Mouse (Mus musculus): ENCODE data around the gene Ropn1l. TPM values are rescaled to one million over a fixed set of nuclear protein-coding genes. Genes with fewer than 3 reads are reported as not detected.

Gene Ropn1l
- polyA plus RNA-seq, 1 experiment = 0.50 TPM

DNA sequence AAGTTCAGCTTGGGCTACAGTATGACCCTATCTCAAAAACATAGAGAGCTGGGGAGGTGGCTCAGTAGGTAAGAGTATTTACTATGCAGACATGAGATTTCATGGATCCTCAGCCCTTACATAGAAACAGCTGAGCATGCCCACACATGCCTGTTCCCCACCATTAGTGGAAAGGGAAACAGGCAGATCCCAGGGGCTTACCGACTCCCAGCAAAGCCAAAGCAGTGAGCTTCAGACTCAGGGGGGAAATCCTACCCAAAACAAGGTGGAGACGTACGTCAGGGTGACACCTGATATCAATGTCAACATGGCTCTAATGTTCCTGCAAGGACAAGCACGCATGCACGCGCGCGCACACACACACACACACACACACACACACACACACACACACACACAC, 21.7 kb downstream of the Ropn1l start:
- Histone ChIP-seq H3K27ac (ENCODE audit: insufficient read depth, low read length) (no peak overlapping the region), H3K4me1 (ENCODE audit: control insufficient read depth, insufficient read depth, insufficient read length) (no peaks in the 10 kb centered on the region), H3K27me3 (ENCODE audit: control insufficient read depth, insufficient read depth, low read length) (no peaks in the 10 kb centered on the region), H3K4me3 (ENCODE audit: extremely low read depth, insufficient read depth, insufficient read length) (no peak overlapping the region), H3K36me3 (ENCODE audit: control insufficient read depth, insufficient read depth, low read length) (no peaks in the 10 kb centered on the region)
- TF ChIP-seq POLR2A (IDR thresholded peaks at IDR 0.05; ENCODE audit: low read depth, low read length) (no peak), CTCF (IDR thresholded peaks at IDR 0.05; ENCODE audit: extremely low read depth, insufficient read depth, insufficient read length, insufficient replicate concordance) (no peak)
- DNase-seq (ENCODE audit: low read depth in 1 of 2, low spot score in 2 of 2) = no peak
- 94% methylated on average over 8 of the region's 8 CpGs for WGBS

DNA sequence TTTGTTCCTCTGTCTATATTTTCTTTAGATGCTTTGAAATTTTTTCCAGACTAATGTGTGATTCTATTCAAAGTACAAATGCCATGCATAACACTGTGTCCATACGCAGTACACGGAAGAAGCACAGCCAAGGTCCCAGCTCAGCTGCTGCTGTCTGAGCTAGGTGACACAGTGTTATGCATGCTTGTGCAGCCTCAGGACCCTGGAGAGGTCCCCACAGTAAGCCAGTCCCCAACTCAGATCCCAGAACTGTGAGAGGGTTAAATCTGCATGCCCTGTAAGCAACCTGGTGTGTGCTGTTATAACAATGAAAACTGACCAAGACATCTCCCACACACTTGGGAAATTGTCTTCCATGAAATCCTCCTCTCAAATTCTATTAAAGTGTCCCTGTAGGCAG, 23.5 kb downstream of the Ropn1l start:
- Histone ChIP-seq H3K4me3 (ENCODE audit: extremely low read depth, insufficient read depth, insufficient read length) (no peak overlapping the region), H3K4me1 (ENCODE audit: control insufficient read depth, insufficient read depth, insufficient read length) (no peaks in the 10 kb centered on the region), H3K27ac (ENCODE audit: insufficient read depth, low read length) (no peak overlapping the region), H3K27me3 (ENCODE audit: control insufficient read depth, insufficient read depth, low read length) (no peaks in the 10 kb centered on the region), H3K36me3 (ENCODE audit: control insufficient read depth, insufficient read depth, low read length) (no peaks in the 10 kb centered on the region)
- WGBS = 87% methylated on average over 2 of the region's 2 CpGs
- no peak for TF ChIP-seq POLR2A (IDR thresholded peaks at IDR 0.05; ENCODE audit: low read depth, low read length)
- DNase-seq (ENCODE audit: low read depth in 1 of 2, low spot score in 2 of 2) = no peak

DNA sequence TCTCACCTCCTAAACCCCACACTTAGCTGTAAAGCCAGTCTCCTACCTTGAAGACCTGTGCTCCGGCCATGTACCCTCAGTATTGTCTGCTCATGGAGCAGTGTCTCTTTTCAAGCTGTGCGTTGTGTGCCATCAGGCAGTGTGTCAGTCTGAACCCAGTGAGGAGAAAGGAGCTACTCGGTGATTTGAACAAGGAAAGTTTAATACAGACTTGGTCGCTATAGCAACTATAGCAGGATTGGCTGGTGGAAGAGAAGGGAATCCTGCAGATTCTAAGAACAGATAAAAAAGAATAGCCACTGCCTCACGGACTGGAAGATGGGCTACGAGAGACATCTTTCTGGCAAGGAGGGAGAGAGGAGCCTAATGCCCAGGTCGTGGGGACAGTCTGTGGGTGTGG, 24.1 kb downstream of the Ropn1l start:
- Histone ChIP-seq H3K27me3 (ENCODE audit: control insufficient read depth, insufficient read depth, low read length) (no peaks in the 10 kb centered on the region), H3K4me1 (ENCODE audit: control insufficient read depth, insufficient read depth, insufficient read length) (no peaks in the 10 kb centered on the region), H3K4me3 (ENCODE audit: extremely low read depth, insufficient read depth, insufficient read length) (no peak overlapping the region), H3K36me3 (ENCODE audit: control insufficient read depth, insufficient read depth, low read length) (no peaks in the 10 kb centered on the region), H3K27ac (ENCODE audit: insufficient read depth, low read length) (no peak overlapping the region)
- no peak for TF ChIP-seq CTCF (IDR thresholded peaks at IDR 0.05; ENCODE audit: extremely low read depth, insufficient read depth, insufficient read length, insufficient replicate concordance)
- no peak for TF ChIP-seq POLR2A (IDR thresholded peaks at IDR 0.05; ENCODE audit: low read depth, low read length)
- WGBS = 88% methylated on average over 7 of the region's 7 CpGs
- no peak for DNase-seq (ENCODE audit: low read depth in 1 of 2, low spot score in 2 of 2)

DNA sequence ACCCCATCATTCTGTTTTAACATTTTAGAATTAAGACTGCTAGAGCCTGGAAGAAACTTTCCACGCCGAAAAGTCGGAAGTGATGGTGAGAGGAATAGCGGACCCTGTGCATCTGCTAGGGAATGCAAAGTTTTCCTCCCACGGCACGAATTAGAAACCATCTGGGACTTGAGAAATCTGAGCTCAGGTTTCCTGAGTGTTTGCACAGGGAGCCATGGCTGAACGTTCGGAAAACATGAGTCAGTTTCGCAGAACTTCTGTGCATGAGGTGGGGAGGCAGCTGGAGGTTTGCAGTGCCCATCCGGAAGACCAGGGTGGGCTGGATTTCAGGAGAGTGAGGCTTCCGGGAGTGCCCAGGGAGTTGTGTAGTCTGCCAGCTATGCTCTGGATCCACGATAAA, 25.0 kb downstream of the Ropn1l start:
- Histone ChIP-seq H3K4me3 (ENCODE audit: extremely low read depth, insufficient read depth, insufficient read length) (no peak overlapping the region), H3K36me3 (ENCODE audit: control insufficient read depth, insufficient read depth, low read length) (no peaks in the 10 kb centered on the region), H3K27me3 (ENCODE audit: control insufficient read depth, insufficient read depth, low read length) (no peaks in the 10 kb centered on the region), H3K27ac (ENCODE audit: insufficient read depth, low read length) (no peak overlapping the region), H3K4me1 (ENCODE audit: control insufficient read depth, insufficient read depth, insufficient read length) (no peaks in the 10 kb centered on the region)
- WGBS = 93% methylated on average over 12 of the region's 12 CpGs
- no peak for DNase-seq (ENCODE audit: low read depth in 1 of 2, low spot score in 2 of 2)
- TF ChIP-seq POLR2A (IDR thresholded peaks at IDR 0.05; ENCODE audit: low read depth, low read length) (no peak), CTCF (IDR thresholded peaks at IDR 0.05; ENCODE audit: extremely low read depth, insufficient read depth, insufficient read length, insufficient replicate concordance) (no peak)

DNA sequence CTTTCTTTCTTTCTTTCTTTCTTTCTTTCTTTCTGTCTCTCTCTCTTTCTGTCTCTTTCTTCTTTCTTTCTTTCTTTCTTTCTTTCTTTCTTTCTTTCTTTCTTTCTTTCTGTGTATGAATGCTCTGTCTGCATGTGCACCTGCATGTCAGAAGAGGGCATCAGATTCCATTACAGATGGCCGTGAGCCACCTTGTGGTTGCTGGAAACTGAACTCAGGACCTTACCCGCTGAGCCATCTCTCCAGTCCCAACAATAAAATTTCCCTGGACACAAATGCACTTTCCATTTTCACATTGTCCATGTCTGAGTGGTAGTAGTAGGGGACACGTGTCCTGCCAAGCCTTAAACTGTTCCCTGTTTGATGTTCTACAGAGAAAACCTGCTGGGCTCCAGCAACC, 26.1 kb downstream of the Ropn1l start:
- no peak for TF ChIP-seq POLR2A (IDR thresholded peaks at IDR 0.05; ENCODE audit: low read depth, low read length)
- TF ChIP-seq CTCF (IDR thresholded peaks at IDR 0.05; ENCODE audit: extremely low read depth, insufficient read depth, insufficient read length, insufficient replicate concordance) = no peak
- Histone ChIP-seq H3K4me3 (ENCODE audit: extremely low read depth, insufficient read depth, insufficient read length) (no peak overlapping the region), H3K4me1 (ENCODE audit: control insufficient read depth, insufficient read depth, insufficient read length) (no peaks in the 10 kb centered on the region), H3K27me3 (ENCODE audit: control insufficient read depth, insufficient read depth, low read length) (no peaks in the 10 kb centered on the region), H3K36me3 (ENCODE audit: control insufficient read depth, insufficient read depth, low read length) (no peaks in the 10 kb centered on the region), H3K27ac (ENCODE audit: insufficient read depth, low read length) (no peak overlapping the region)
- WGBS = 72% methylated on average over 3 of the region's 3 CpGs
- DNase-seq (ENCODE audit: low read depth in 1 of 2, low spot score in 2 of 2) = no peak

DNA sequence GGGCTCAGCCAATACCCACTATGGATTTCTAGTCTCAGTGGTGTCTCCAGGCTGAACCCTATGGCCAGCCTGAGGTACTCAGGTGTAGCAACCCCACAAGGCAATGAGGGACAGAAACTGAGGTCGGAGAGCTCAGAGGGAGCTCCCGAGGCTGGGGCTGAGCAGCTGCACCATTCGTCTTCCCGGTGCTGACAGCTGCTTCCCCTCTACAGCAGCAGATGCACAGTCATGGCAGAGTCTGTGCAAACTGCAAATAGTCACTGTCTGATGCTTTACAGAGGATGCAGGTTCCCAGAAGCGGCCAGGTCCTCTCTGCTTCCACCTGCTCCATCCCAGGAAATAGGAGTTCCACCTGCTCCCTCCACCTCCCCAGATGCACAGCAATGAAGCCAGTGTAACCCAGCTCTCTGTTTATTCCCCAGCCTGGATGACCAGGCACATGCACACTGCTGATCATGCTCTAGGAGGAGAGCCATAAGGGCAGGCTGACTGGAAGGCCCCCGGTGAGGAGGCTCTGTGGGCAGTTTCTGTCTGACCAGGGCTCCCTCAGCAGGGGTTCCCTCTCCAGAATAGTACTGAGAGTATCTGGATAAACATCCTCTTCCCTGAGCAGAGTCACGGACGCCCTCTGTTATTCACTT, 27.4 kb downstream of the Ropn1l start:
- Histone ChIP-seq H3K27me3 (ENCODE audit: control insufficient read depth, insufficient read depth, low read length) (no peaks in the 10 kb centered on the region), H3K4me1 (ENCODE audit: control insufficient read depth, insufficient read depth, insufficient read length) (no peaks in the 10 kb centered on the region), H3K36me3 (ENCODE audit: control insufficient read depth, insufficient read depth, low read length) (no peaks in the 10 kb centered on the region), H3K4me3 (ENCODE audit: extremely low read depth, insufficient read depth, insufficient read length) (no peak overlapping the region), H3K27ac (ENCODE audit: insufficient read depth, low read length) (no peak overlapping the region)
- 25% methylated on average over 8 of the region's 8 CpGs for WGBS
- no peak for DNase-seq (ENCODE audit: low read depth in 1 of 2, low spot score in 2 of 2)
- no peak for TF ChIP-seq POLR2A (IDR thresholded peaks at IDR 0.05; ENCODE audit: low read depth, low read length)
- TF ChIP-seq CTCF (IDR thresholded peaks at IDR 0.05; ENCODE audit: extremely low read depth, insufficient read depth, insufficient read length, insufficient replicate concordance) = no peak

DNA sequence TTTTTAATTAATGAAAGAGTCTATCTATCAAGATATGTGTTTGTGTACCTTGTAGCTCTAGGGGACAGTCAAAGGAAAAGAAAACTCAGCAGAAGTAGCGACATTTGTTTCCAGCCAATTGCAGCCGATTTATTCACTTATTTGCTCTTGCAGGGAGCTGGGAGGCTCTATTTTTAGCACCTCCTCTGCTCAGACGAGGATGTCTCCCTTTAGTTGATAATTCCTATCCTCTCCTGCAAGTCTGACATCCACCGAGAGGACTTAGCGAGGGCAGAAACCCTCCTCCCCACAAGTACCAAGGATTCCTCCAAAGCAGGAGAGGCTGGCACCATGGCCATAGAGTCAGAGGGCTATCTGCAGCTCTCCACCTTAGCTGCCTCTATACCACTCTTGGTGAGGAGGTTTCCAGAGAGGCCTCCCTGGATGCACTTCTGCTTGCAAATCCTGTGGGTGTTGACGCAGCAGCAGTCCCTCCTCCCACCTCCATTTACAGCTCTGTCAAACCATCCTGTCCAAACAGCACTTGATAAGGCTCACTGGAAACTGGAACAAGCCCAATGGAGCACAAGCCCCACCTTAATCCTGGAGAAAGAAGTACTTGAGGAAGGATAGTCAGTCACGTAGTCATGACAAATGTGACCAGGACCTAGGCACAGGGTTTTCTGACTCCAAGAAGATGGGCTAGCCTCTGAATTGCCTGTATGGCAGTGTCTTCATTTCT, 30.7 kb downstream of the Ropn1l start:
- H3K27me3 ChIP-seq (ENCODE audit: control insufficient read depth, insufficient read depth, low read length) = no peaks in the 10 kb centered on the region
- H3K4me3 ChIP-seq (ENCODE audit: extremely low read depth, insufficient read depth, insufficient read length) = no peak overlapping the region
- H3K36me3 ChIP-seq (ENCODE audit: control insufficient read depth, insufficient read depth, low read length) = no peaks in the 10 kb centered on the region
- WGBS = 76% methylated on average over 7 of the region's 7 CpGs
- H3K27ac ChIP-seq (ENCODE audit: insufficient read depth, low read length) = no peak overlapping the region
- no peak for DNase-seq (ENCODE audit: low read depth in 1 of 2, low spot score in 2 of 2)
- TF ChIP-seq CTCF (IDR thresholded peaks at IDR 0.05; ENCODE audit: extremely low read depth, insufficient read depth, insufficient read length, insufficient replicate concordance) (no peak), POLR2A (IDR thresholded peaks at IDR 0.05; ENCODE audit: low read depth, low read length) (no peak)
- no peaks in the 10 kb centered on the region; the same call in 1 of the 2 replicates for H3K4me1 ChIP-seq (ENCODE audit: control insufficient read depth, insufficient read depth, insufficient read length)

All from spleen, adult 2 months (tissue).